Mouse (Mus musculus): ENCODE measurements around the gene Eid3. TPM values are rescaled to one million over a fixed set of nuclear protein-coding genes. Genes with fewer than 3 reads are reported as not detected.

Gene Eid3
- total and polyA plus RNA-seq, 2 experiments from 2014 or later, result 0.11 TPM; not detected in 1

- ATAC-seq (ENCODE audit: insufficient read depth, low read depth), result no peak
- Histone ChIP-seq H3K27me3 (ENCODE audit: control insufficient read depth, insufficient read depth, low read length) (no peaks in the 10 kb centered on the region), H3K36me3 (replicated peaks; ENCODE audit: control insufficient read depth, insufficient read depth, low read length) (no peaks in the 10 kb centered on the region), H3K9ac (replicated peaks; ENCODE audit: low read depth, low read length) (no peak overlapping the region), H3K9me3 (replicated peaks; ENCODE audit: control insufficient read depth, low read length) (no peaks in the 10 kb centered on the region), H3K4me1 (ENCODE audit: control insufficient read depth, insufficient read depth) (no peaks in the 10 kb centered on the region), H3K4me2 (ENCODE audit: low read depth, low read length) (no peak overlapping the region), H3K27ac (ENCODE audit: low read depth) (no peak overlapping the region), H3K4me3 (ENCODE audit: low read depth, low read length) (no peak overlapping the region)
- 61% methylated on average over 4 of the region's 4 CpGs for WGBS
- no peak for DNase-seq (ENCODE audit: low spot score)
- TF ChIP-seq CTCF (IDR thresholded peaks at IDR 0.05; ENCODE audit: low read depth) (no peak), EP300 (IDR thresholded peaks at IDR 0.05; ENCODE audit: low read depth) (no peak)
These were observed 46.8 kb downstream of the Eid3 start for GRCm38 (mm10) chr10:82913238-82913637.

- no peak overlapping the region for H3K27ac ChIP-seq (ENCODE audit: low read depth)
- no peak for TF ChIP-seq CTCF (IDR thresholded peaks at IDR 0.05; ENCODE audit: low read depth)
- no peak for TF ChIP-seq EP300 (IDR thresholded peaks at IDR 0.05; ENCODE audit: low read depth)
- DNase-seq (ENCODE audit: low spot score) (no peak), ATAC-seq (ENCODE audit: insufficient read depth, low read depth) (no peak)
- H3K9ac ChIP-seq (replicated peaks; ENCODE audit: low read depth, low read length), result no peak overlapping the region
- no peak overlapping the region for H3K4me2 ChIP-seq (ENCODE audit: low read depth, low read length)
- no peaks in the 10 kb centered on the region for H3K4me1 ChIP-seq (ENCODE audit: control insufficient read depth, insufficient read depth)
- WGBS, result 74% methylated on average over 6 of the region's 6 CpGs
- no peaks in the 10 kb centered on the region for H3K27me3 ChIP-seq (ENCODE audit: control insufficient read depth, insufficient read depth, low read length)
- H3K36me3 ChIP-seq (replicated peaks; ENCODE audit: control insufficient read depth, insufficient read depth, low read length), result no peaks in the 10 kb centered on the region
- no peak overlapping the region for H3K4me3 ChIP-seq (ENCODE audit: low read depth, low read length)
- H3K9me3 ChIP-seq (replicated peaks; ENCODE audit: control insufficient read depth, low read length), result no peaks in the 10 kb centered on the region
These were observed 47.3 kb downstream of the Eid3 start for GRCm38 (mm10) chr10:82913772-82914171.

Other genes starting within 250 kb of the Eid3 start
- gene 1190007I07Rik, start 243.4 kb upstream of the Eid3 start, total RNA-seq (2014; rRNA removed; ENCODE audit: low replicate concordance), result 19.7 and 35.0 TPM in 2 replicates
- gene 1190007I07Rik, start 243.4 kb upstream of the Eid3 start, polyA plus RNA-seq (2015; fragmentation: Nextera tagmentation; extraction: Ambion mirVana), result 49.9 and 53.1 TPM in 2 replicates
- gene Tdg, start 236.8 kb upstream of the Eid3 start, total RNA-seq (2014; rRNA removed; ENCODE audit: low replicate concordance), result 37.5 and 43.0 TPM in 2 replicates
- 37.1 and 40.9 TPM in 2 replicates for gene Tdg, start 236.8 kb upstream of the Eid3 start, polyA plus RNA-seq (2015; fragmentation: Nextera tagmentation; extraction: Ambion mirVana)
- 6.6 and 9.5 TPM in 2 replicates for gene Glt8d2, start 176.0 kb upstream of the Eid3 start, total RNA-seq (2014; rRNA removed; ENCODE audit: low replicate concordance)
- 2.8 TPM in 2 replicates for gene Glt8d2, start 176.0 kb upstream of the Eid3 start, polyA plus RNA-seq (2015; fragmentation: Nextera tagmentation; extraction: Ambion mirVana)
- 18.9 and 30.5 TPM in 2 replicates for gene Hcfc2, start 170.5 kb upstream of the Eid3 start, total RNA-seq (2014; rRNA removed; ENCODE audit: low replicate concordance)
- gene Hcfc2, start 170.5 kb upstream of the Eid3 start, polyA plus RNA-seq (2015; fragmentation: Nextera tagmentation; extraction: Ambion mirVana), result 30.6 and 34.3 TPM in 2 replicates
- gene Nfyb, start 102.5 kb upstream of the Eid3 start, total RNA-seq (2014; rRNA removed; ENCODE audit: low replicate concordance), result 12.0 and 18.0 TPM in 2 replicates
- gene Nfyb, start 102.5 kb upstream of the Eid3 start, polyA plus RNA-seq (2015; fragmentation: Nextera tagmentation; extraction: Ambion mirVana), result 14.4 and 15.4 TPM in 2 replicates
- 35.0 and 53.5 TPM in 2 replicates for gene Txnrd1, start 32.7 kb upstream of the Eid3 start, total RNA-seq (2014; rRNA removed; ENCODE audit: low replicate concordance)
- gene Txnrd1, start 32.7 kb upstream of the Eid3 start, polyA plus RNA-seq (2015; fragmentation: Nextera tagmentation; extraction: Ambion mirVana), result 28.0 and 30.4 TPM in 2 replicates
- 6.6 and 8.9 TPM in 2 replicates for gene Chst11, start 118.9 kb downstream of the Eid3 start, total RNA-seq (2014; rRNA removed; ENCODE audit: low replicate concordance)
- gene Chst11, start 118.9 kb downstream of the Eid3 start, polyA plus RNA-seq (2015; fragmentation: Nextera tagmentation; extraction: Ambion mirVana), result 0.57 and 0.70 TPM in 2 replicates

All from heart, postnatal 0 days (tissue).